Mouse (Mus musculus) urinary bladder, adult 2 months (tissue): ENCODE measurements at regions not wholly inside any gene's neighbourhood (a gene's known extent, or its start where the extent isn't known, plus 50 kb on each side); places are given as distances from the start of the nearest gene placed in this dataset.

Experiments
- DNase-seq: peaks from one replicate; pipeline ENCODE4 v3.0.0; 2022; ENCODE audit warnings: low spot score

DNA sequence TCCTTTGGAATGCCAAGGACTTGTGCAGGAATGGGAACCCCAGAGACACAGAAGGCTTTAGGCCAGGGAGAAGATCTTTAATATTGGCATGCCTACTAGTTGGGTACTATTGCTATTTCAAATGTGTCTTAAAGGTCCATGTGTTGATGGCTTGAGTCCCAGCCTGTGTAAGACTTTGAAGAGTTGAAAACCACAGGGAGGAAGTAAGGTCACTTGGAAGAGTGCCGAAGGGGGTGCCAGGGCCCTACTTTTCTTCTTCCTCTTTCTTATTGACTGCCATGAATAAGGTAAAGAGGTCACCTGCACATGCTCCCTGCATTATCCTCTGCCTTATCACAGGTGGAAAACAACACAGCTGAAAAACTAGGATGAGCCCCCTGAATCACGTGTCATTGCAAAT lies 56.1 kb upstream of the Nrp1 start:
- no peak for DNase-seq
